Mouse (Mus musculus): ENCODE measurements at regions not wholly inside any gene's neighbourhood (a gene's known extent, or its start where the extent isn't known, plus 50 kb on each side); places are given as distances from the start of the nearest gene placed in this dataset.
A peak's percentile ranks its signal among the peaks of the same experiment; 100 is the strongest.

- TF ChIP-seq CTCF (IDR thresholded peaks at IDR 0.05; ENCODE audit: low read depth, low read length) (0 out of 2 replicates have a peak, but pooled peaks have one; percentile 15), POLR2A (IDR thresholded peaks at IDR 0.05; ENCODE audit: borderline replicate concordance, low read depth, low read length) (no peak)
Measured at GRCm38 (mm10) chr16:65370939-65371338, 149.4 kb upstream of the Pou1f1 start.
